Mouse (Mus musculus) liver, embryonic 15.5 days (tissue): Measurements from ENCODE around the gene Zdhhc8. TPM values are rescaled to one million over a fixed set of nuclear protein-coding genes. Genes with fewer than 3 reads are reported as not detected.
A peak's percentile ranks its signal among the peaks of the same experiment; 100 is the strongest.
"Not testable (repeated sequence)": the region's sequence is repeated elsewhere in the genome, so short reads cannot be mapped to it uniquely, and the experiment has no call there.

Source experiments
- ATAC-seq: fragments of 200-750 bp; cut with Nextera tagmentation; 2 replicates; pipeline ENCODE4 v1.8.0; 2017; ENCODE audit warnings: moderate number of reproducible peaks, mild to moderate bottlenecking, moderate library complexity; ENCODE audit not compliant: insufficient read depth
- H3K27ac ChIP-seq: fragments of 300-500 bp; sonication (generic); replicated peaks from 2 replicates; pipeline ENCODE4 v1.5.1; 2015; ENCODE audit warnings: mild to moderate bottlenecking, inconsistent platforms
- H3K27me3 ChIP-seq: fragments of 300-500 bp; sonication (generic); 2 replicates; pipeline ENCODE4 v1.6.1; 2015; ENCODE audit warnings: mild to moderate bottlenecking, inconsistent platforms
- H3K36me3 ChIP-seq: fragments of 300-500 bp; sonication (generic); replicated peaks from 2 replicates; pipeline ENCODE4 v1.6.1; 2015; ENCODE audit warnings: moderate library complexity, mild to moderate bottlenecking, inconsistent platforms
- H3K4me1 ChIP-seq: fragments of 300-500 bp; sonication (generic); replicated peaks from 2 replicates; pipeline ENCODE4 v1.6.1; 2015; ENCODE audit warnings: inconsistent platforms
- H3K4me2 ChIP-seq: fragments of 300-500 bp; sonication (generic); 2 replicates; pipeline ENCODE4 v1.6.1; 2015; ENCODE audit warnings: moderate library complexity, mild to moderate bottlenecking, inconsistent platforms
- H3K4me3 ChIP-seq: fragments of 300-500 bp; sonication (generic); replicated peaks from 2 replicates; pipeline ENCODE4 v1.5.1; 2015; ENCODE audit warnings: mild to moderate bottlenecking, inconsistent platforms
- H3K9ac ChIP-seq: fragments of 300-500 bp; sonication (generic); 2 replicates; pipeline ENCODE4 v1.6.1; 2015; ENCODE audit warnings: moderate library complexity, mild to moderate bottlenecking, inconsistent platforms
- H3K9me3 ChIP-seq: fragments of 300-500 bp; sonication (generic); replicated peaks from 2 replicates; pipeline ENCODE4 v1.6.1; 2016; ENCODE audit warnings: inconsistent platforms
- WGBS: fragments of 180-500 bp; shearing (Covaris S2); methylation state at CpG from one replicate; pipeline ENCODE4 v1.1.7; 2015; ENCODE audit warnings: mixed read lengths; ENCODE audit not compliant: insufficient replicate concordance; 5-methylcytosine and 5-hydroxymethylcytosine counted together
- polyA plus RNA-seq: library from polyadenylated mRNA; unstranded; fragments of >200 nt; fragmentation: Nextera tagmentation; extraction: Ambion mirVana; gene quantifications from 2 replicates; pipeline ENCODE4 v1.2.1, GENCODE M21; 2015

Zdhhc8 gene
- polyA plus RNA-seq, 1 experiment from 2014 or later, result 1.6 TPM

DNA sequence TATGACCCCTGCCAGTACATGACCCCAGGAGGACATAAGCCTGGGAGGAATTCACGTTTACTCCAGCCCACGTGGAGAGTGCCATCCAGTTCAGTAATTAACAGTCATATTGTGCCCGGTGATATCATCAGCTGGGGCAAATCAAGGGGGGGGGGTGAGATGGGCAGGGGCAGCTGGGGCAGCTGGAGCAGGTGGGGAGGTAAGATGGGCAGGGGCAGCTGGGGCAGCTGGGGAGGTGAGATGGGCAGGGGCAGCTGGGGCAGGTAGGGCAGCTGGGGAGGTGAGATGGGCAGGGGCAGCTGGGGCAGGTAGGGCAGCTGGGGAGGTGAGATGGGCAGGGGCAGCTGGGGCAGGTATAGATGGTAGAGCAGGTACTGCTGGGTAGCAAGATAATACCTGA is 39.4 kb downstream of the Zdhhc8 start:
- H3K4me3 ChIP-seq, H3K9me3 ChIP-seq, H3K27ac ChIP-seq, H3K36me3 ChIP-seq, H3K4me1 ChIP-seq, H3K4me2 ChIP-seq, H3K9ac ChIP-seq, ATAC-seq, H3K27me3 ChIP-seq: not testable (repeated sequence)
- WGBS, result 40% methylated on average over 3 of the region's 3 CpGs

- H3K27me3 ChIP-seq, result no peaks in the 10 kb centered on the region
- no peak overlapping the region for H3K27ac ChIP-seq
- no peaks in the 10 kb centered on the region for H3K4me1 ChIP-seq
- no peaks in the 10 kb centered on the region for H3K36me3 ChIP-seq
- ATAC-seq, result no peak
- no peaks in the 10 kb centered on the region for H3K9me3 ChIP-seq
- no peak overlapping the region for H3K4me3 ChIP-seq
- H3K4me2 ChIP-seq, result no peak overlapping the region
- no peak overlapping the region for H3K9ac ChIP-seq
- WGBS, result 42% methylated on average over 5 of the region's 5 CpGs
These were observed 39.9 kb downstream of the Zdhhc8 start for GRCm38 (mm10) chr16:18195068-18195467.

GRCm38 (mm10) chr16:18194208-18194985 is 40.5 kb downstream of the Zdhhc8 start:
- no peak overlapping the region for H3K4me3 ChIP-seq
- H3K36me3 ChIP-seq, result no peaks in the 10 kb centered on the region
- no peak overlapping the region for H3K9ac ChIP-seq
- H3K4me2 ChIP-seq, result no peak overlapping the region
- 61% methylated on average over 15 of the region's 15 CpGs for WGBS
- H3K27ac ChIP-seq, result no peak overlapping the region
- no peaks in the 10 kb centered on the region for H3K4me1 ChIP-seq
- H3K27me3 ChIP-seq, result no peaks in the 10 kb centered on the region
- H3K9me3 ChIP-seq, result no peaks in the 10 kb centered on the region
- ATAC-seq, result no peak

DNA sequence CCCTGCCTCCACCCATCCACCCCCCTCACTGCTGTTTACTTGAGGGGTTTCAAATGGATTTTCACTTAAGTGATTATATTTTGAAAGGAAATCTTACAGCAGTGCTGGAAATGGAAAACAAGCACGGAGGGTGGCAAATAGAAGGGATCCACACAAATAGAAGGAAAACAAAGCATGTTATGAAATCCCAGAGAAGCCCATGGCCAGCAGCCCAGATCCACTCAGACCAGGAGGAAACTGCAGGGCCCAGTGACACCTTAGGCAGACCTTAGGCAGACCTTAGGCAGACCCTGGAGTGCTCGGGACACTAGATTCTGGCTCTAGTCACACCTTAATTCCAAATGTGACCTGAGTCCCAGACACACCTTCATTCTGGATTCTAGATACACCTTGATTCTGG is 43.9 kb downstream of the Zdhhc8 start:
- H3K27ac ChIP-seq, result no peak overlapping the region
- no peaks in the 10 kb centered on the region for H3K4me1 ChIP-seq
- no peak overlapping the region for H3K4me2 ChIP-seq
- no peak overlapping the region for H3K4me3 ChIP-seq
- no peak for ATAC-seq
- WGBS, result 52% methylated on average over 2 of the region's 2 CpGs
- H3K9ac ChIP-seq, result no peak overlapping the region
- no peaks in the 10 kb centered on the region for H3K36me3 ChIP-seq
- no peaks in the 10 kb centered on the region for H3K27me3 ChIP-seq
- H3K9me3 ChIP-seq, result no peaks in the 10 kb centered on the region

DNA sequence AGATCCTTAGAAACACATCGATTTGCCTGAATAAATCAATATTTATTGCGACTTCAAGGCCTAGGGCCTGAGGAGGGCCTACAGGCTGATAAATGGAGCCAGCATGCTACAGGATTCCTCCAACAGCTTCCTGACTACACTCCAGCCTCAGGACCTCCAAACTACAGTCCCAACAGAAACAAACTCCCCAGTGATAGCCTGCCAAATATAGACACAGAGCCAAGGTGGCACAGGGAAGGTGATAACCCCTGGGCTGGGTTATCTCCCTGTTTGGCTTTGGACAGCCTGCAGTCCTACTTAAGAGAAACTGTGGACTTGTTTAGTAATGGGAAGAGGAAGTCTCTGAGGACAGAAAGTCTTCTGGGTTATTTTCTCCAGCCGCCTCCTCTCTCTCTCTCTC is 47.7 kb downstream of the Zdhhc8 start:
- no peak for ATAC-seq
- Histone ChIP-seq H3K9ac (no peak overlapping the region), H3K27me3 (peaks cover 4% of the 10 kb centered on the region; the same call in 1 of the 2 replicates), H3K36me3 (no peaks in the 10 kb centered on the region), H3K4me2 (no peak overlapping the region), H3K27ac (no peak overlapping the region), H3K9me3 (no peaks in the 10 kb centered on the region), H3K4me1 (no peaks in the 10 kb centered on the region), H3K4me3 (no peak overlapping the region)
- WGBS, result 71% methylated on average over 3 of the region's 3 CpGs

GRCm38 (mm10) chr16:18186798-18187197 is 48.1 kb downstream of the Zdhhc8 start:
- H3K4me3 ChIP-seq, result no peak overlapping the region

GRCm38 (mm10) chr16:18185715-18186449 is 49.1 kb downstream of the Zdhhc8 start:
- H3K36me3 ChIP-seq, result no peaks in the 10 kb centered on the region

More at GRCm38 (mm10) chr16:18186798-18187197, 48.1 kb downstream of the Zdhhc8 start:
- Histone ChIP-seq H3K9ac (no peak overlapping the region), H3K36me3 (no peaks in the 10 kb centered on the region), H3K27me3 (peaks cover 4% of the 10 kb centered on the region; the same call in 1 of the 2 replicates), H3K4me2 (no peak overlapping the region), H3K4me1 (no peaks in the 10 kb centered on the region), H3K27ac (no peak overlapping the region), H3K9me3 (no peaks in the 10 kb centered on the region)
- no peak for ATAC-seq
- WGBS, result 46% methylated on average over 4 of the region's 4 CpGs

GRCm38 (mm10) chr16:18182766-18183165 is 52.2 kb downstream of the Zdhhc8 start:
- H3K4me1 ChIP-seq, result no peaks in the 10 kb centered on the region; the same call in 1 of the 2 replicates
- no peak overlapping the region for H3K4me3 ChIP-seq
- H3K9me3 ChIP-seq, result no peaks in the 10 kb centered on the region
- no peak for ATAC-seq
- no peaks in the 10 kb centered on the region for H3K36me3 ChIP-seq
- no peak overlapping the region for H3K9ac ChIP-seq
- no peak overlapping the region for H3K27ac ChIP-seq
- WGBS, result 60% methylated on average over 8 of the region's 8 CpGs
- peaks cover 4% of the 10 kb centered on the region; the same call in 1 of the 2 replicates for H3K27me3 ChIP-seq
- H3K4me2 ChIP-seq, result no peak overlapping the region

More at GRCm38 (mm10) chr16:18185715-18186449, 49.1 kb downstream of the Zdhhc8 start:
- Histone ChIP-seq H3K9ac (no peak overlapping the region), H3K4me1 (no peaks in the 10 kb centered on the region), H3K27ac (no peak overlapping the region), H3K4me3 (no peak overlapping the region), H3K9me3 (no peaks in the 10 kb centered on the region), H3K4me2 (no peak overlapping the region), H3K27me3 (peaks cover 4% of the 10 kb centered on the region; the same call in 1 of the 2 replicates)
- WGBS, result 60% methylated on average over 8 of the region's 8 CpGs
- ATAC-seq, result no peak

DNA sequence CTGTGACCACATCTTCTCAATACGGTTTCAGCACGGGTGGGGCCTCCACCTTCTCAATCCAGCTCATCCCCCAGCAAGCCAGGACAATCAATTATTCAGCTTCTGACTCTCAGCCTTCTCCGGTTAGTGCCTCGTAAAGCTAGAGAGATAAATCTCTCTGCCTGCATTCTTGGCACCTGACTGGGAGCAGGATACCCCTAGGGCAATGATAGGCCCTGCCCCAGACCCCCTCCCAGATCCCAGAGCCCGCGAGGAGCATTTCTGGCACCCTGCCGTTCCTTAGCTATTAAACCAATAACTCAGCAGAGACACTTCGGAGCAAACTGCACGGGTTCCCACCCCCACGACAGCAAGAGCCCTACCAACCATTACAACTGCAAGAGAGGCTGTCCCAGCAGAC is 53.5 kb downstream of the Zdhhc8 start:
- H3K4me1 ChIP-seq, result peaks cover 3% of the 10 kb centered on the region; the same call in 1 of the 2 replicates
- no peak for ATAC-seq
- no peaks in the 10 kb centered on the region for H3K9me3 ChIP-seq
- H3K27ac ChIP-seq, result no peak overlapping the region
- no peak overlapping the region for H3K9ac ChIP-seq
- H3K27me3 ChIP-seq, result peaks cover 4% of the 10 kb centered on the region; the same call in 1 of the 2 replicates
- WGBS, result 61% methylated on average over 10 of the region's 10 CpGs
- H3K4me2 ChIP-seq, result no peak overlapping the region
- H3K36me3 ChIP-seq, result no peaks in the 10 kb centered on the region
- H3K4me3 ChIP-seq, result no peak overlapping the region

- Histone ChIP-seq H3K27ac (no peak overlapping the region), H3K4me1 (peaks cover 10% of the 10 kb centered on the region; the same call in 1 of the 2 replicates), H3K9ac (no peak overlapping the region), H3K4me3 (no peak overlapping the region), H3K36me3 (no peaks in the 10 kb centered on the region), H3K9me3 (no peaks in the 10 kb centered on the region), H3K27me3 (peaks cover 4% of the 10 kb centered on the region; the same call in 1 of the 2 replicates), H3K4me2 (no peak overlapping the region)
- ATAC-seq, result no peak
- 44% methylated on average over 2 of the region's 2 CpGs for WGBS
These were observed 55.3 kb downstream of the Zdhhc8 start for GRCm38 (mm10) chr16:18179591-18179990.

DNA sequence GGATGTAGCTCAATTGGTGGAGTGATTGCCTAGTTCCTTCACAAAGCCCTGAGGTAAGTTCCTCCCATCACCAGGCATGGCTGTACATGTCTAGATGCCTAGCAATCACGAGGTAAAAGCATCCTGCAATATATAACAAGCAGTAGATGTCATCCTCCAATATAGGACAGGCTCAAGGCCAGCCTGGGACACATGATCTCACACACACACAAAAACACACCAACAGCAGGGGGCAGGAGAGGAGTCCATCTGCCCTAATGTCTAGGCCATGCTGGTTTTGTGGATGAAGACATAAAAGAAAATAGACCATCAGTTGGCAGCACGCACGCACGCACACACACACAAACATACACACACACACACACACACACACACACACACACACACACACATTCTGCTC is 58.2 kb downstream of the Zdhhc8 start:
- H3K9ac ChIP-seq, result no peak overlapping the region
- H3K4me2 ChIP-seq, result no peak overlapping the region
- no peaks in the 10 kb centered on the region for H3K36me3 ChIP-seq
- H3K4me3 ChIP-seq, result no peak overlapping the region
- no peaks in the 10 kb centered on the region for H3K27me3 ChIP-seq
- no peaks in the 10 kb centered on the region for H3K9me3 ChIP-seq
- peaks cover 10% of the 10 kb centered on the region; the same call in 1 of the 2 replicates for H3K4me1 ChIP-seq
- peak overlapping the region; percentile 53; the same call in 1 of the 2 replicates for H3K27ac ChIP-seq
- 62% methylated on average over 4 of the region's 4 CpGs for WGBS
- ATAC-seq, result peak; percentile 26; the same call in 1 of the 2 replicates
